25 mouse cellular contexts compared by ENCODE assay signal in genomic region chr14:33378723-33379122, GRCm38 (mm10).
DNase-seq lines count a peak whose midpoint lies in the region; ATAC-seq and TF ChIP-seq lines count a peak whose summit lies in the region.
"Had no signal": no experiment of that assay in that cellular context is flagged by ENCODE, and none has a peak within 500 bp of the region (broad histone marks: within the 10 kb centered on the region; RNA-seq: fewer than 3 reads in every experiment).

No protein-coding gene starts in this region.

- WGBS in cerebellum, adult 2 months = 79% methylated on average over 5 of the region's 5 CpGs
- 69% methylated on average over 5 of the region's 5 CpGs for WGBS in hindbrain, embryonic 13.5 days

- H3K27ac ChIP-seq in layer of hippocampus, adult 2 months = no peak overlapping the region
- H3K27ac ChIP-seq in cerebellum, adult 2 months (ENCODE audit: insufficient read depth, low read length) = no peak overlapping the region
- no peak overlapping the region for H3K27ac ChIP-seq in hindbrain, embryonic 13.5 days
- H3K27ac ChIP-seq: embryonic facial prominence, embryonic 13.5 days; embryonic facial prominence, embryonic 15.5 days; forebrain, embryonic 10.5 days; forebrain, embryonic 12.5 days had no signal

- H3K4me1 ChIP-seq in G1E (ENCODE audit: insufficient read depth, low read depth, low read length) = peaks cover 10% of the 10 kb centered on the region
- H3K4me1 ChIP-seq in cerebellum, adult 2 months (ENCODE audit: control insufficient read depth, insufficient read depth, low read length) = peaks cover 2% of the 10 kb centered on the region; the same call in 1 of the 2 replicates
- no peaks in the 10 kb centered on the region for H3K4me1 ChIP-seq in hindbrain, embryonic 13.5 days (replicated peaks)
- H3K4me1 ChIP-seq: embryonic facial prominence, embryonic 13.5 days; embryonic facial prominence, embryonic 15.5 days; forebrain, embryonic 12.5 days had no signal

- ATAC-seq in G1E (ENCODE audit: extremely low read depth, insufficient number of reproducible peaks, low FRiP score, poor library complexity, severe bottlenecking) = peak; percentile 54
- 0 out of 2 replicates have a peak, but pooled peaks have one; percentile 22 for ATAC-seq in common myeloid progenitor, adult 5-6 weeks (replicated peaks; ENCODE audit: low read depth, poor library complexity, severe bottlenecking)
- ATAC-seq in hindbrain, embryonic 13.5 days (ENCODE audit: low FRiP score) = no peak
- ATAC-seq: CD4-positive, CD25-positive, alpha-beta regulatory T cell, adult 4 months; forebrain, embryonic 14.5 days; forebrain, embryonic 16.5 days had no signal

- no peak overlapping the region for H3K4me3 ChIP-seq in G1E (ENCODE audit: low read depth, low read length)
- H3K4me3 ChIP-seq in layer of hippocampus, adult 2 months = no peak overlapping the region
- H3K4me3 ChIP-seq in cerebellum, adult 2 months (replicated peaks; ENCODE audit: insufficient read depth, low read depth, low read length) = no peak overlapping the region
- H3K4me3 ChIP-seq in hindbrain, embryonic 13.5 days = no peak overlapping the region
- H3K4me3 ChIP-seq: embryonic facial prominence, embryonic 13.5 days; embryonic facial prominence, embryonic 15.5 days; erythroblast, embryonic 14.5 days; forebrain, embryonic 10.5 days; forebrain, embryonic 12.5 days had no signal

- H3K9ac ChIP-seq in hindbrain, embryonic 13.5 days = no peak overlapping the region
- H3K9ac ChIP-seq: embryonic facial prominence, embryonic 13.5 days; embryonic facial prominence, embryonic 15.5 days; forebrain, embryonic 12.5 days had no signal

- H3K27me3 ChIP-seq in G1E (ENCODE audit: insufficient read depth, low read length) = no peaks in the 10 kb centered on the region
- H3K27me3 ChIP-seq in cerebellum, adult 2 months (ENCODE audit: control insufficient read depth, insufficient read depth, low read length) = no peaks in the 10 kb centered on the region
- no peaks in the 10 kb centered on the region for H3K27me3 ChIP-seq in hindbrain, embryonic 13.5 days
- H3K27me3 ChIP-seq: CH12.LX; embryonic facial prominence, embryonic 13.5 days; embryonic facial prominence, embryonic 15.5 days; forebrain, embryonic 12.5 days had no signal

- TF ChIP-seq POLR2A in cerebellum, adult 2 months (IDR thresholded peaks at IDR 0.05; ENCODE audit: borderline replicate concordance, insufficient read depth, low read length) = no peak

- H3K9me3 ChIP-seq in G1E (replicated peaks) = no peaks in the 10 kb centered on the region
- H3K9me3 ChIP-seq in hindbrain, embryonic 13.5 days = no peaks in the 10 kb centered on the region
- H3K9me3 ChIP-seq: embryonic facial prominence, embryonic 13.5 days; embryonic facial prominence, embryonic 15.5 days; forebrain, embryonic 10.5 days; forebrain, embryonic 12.5 days had no signal

- H3K36me3 ChIP-seq in G1E (replicated peaks) = peaks cover 42% of the 10 kb centered on the region
- peaks cover 31% of the 10 kb centered on the region for H3K36me3 ChIP-seq in hindbrain, embryonic 13.5 days

- TF ChIP-seq CTCF in G1E (IDR thresholded peaks at IDR 0.05; ENCODE audit: low read depth, low read length) = no peak
- no peak for TF ChIP-seq CTCF in layer of hippocampus, adult 2 months (conservative IDR thresholded peaks at IDR 0.05)
- no peak for TF ChIP-seq CTCF in cerebellum, adult 2 months (IDR thresholded peaks at IDR 0.05; ENCODE audit: borderline replicate concordance, insufficient read depth, low read depth, low read length)

- peak; percentile 35 for DNase-seq in 416B (ENCODE audit: low read depth)
- DNase-seq in G1E (ENCODE audit: low spot score) = no peak
- no peak for DNase-seq in layer of hippocampus, adult 2 months (ENCODE audit: low spot score in 2 of 2)
- DNase-seq in cerebellum, adult 2 months = no peak
- DNase-seq: adrenal gland, adult 2 months; adrenal gland, postnatal 10 days; adrenal gland, postnatal 25 days; B cell, adult 2 months; cerebellum, adult 11 months; cerebellum, adult 18-20 months; cerebellum, adult 9-10 months; cerebellum, postnatal 10 days; cerebellum, postnatal 25 days; embryo, embryonic 11 days had no signal

- no peak overlapping the region for H3K4me2 ChIP-seq in hindbrain, embryonic 13.5 days
- H3K4me2 ChIP-seq: embryonic facial prominence, embryonic 13.5 days; embryonic facial prominence, embryonic 15.5 days; forebrain, embryonic 12.5 days had no signal
